Comparison of ENCODE assay signal across 8 mouse cellular contexts in the genomic region with DNA sequence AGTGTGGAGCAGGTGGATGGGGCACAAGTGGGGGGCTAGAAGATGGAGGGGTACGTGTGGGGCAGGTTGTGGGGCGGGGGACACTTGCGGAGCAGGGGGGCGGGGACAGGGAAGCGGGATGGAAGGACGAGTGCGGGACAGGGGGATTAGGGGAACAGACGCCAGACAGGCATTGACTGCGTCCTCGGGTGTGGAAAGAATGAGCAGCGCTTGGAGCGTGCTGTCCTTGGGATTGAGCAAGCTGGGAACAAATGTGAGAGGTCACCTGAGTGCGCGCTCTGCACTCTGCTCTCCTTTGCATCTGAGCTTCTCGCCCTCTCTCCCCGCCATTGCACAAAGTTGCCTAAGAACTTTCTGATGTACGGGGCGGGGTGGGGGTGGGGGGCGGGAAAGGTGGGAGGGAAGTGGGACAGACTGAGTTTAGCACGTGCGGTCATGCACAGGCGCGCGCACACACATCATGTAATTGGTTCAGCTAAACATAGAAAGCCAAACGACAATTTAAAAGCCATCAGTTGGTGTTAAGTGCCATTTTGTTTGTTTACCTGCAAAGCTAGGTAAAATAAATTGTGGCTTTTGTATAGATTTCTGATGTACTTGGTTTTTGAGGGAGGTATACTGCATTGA. TPM values are rescaled to one million over a fixed set of nuclear protein-coding genes. Genes with fewer than 3 reads are reported as not detected.
DNase-seq lines count a peak whose midpoint lies in the region; ATAC-seq lines count a peak whose summit lies in the region.

No protein-coding gene starts in this region.

- H3K27ac ChIP-seq in liver, embryonic 15.5 days (replicated peaks) = peak overlapping the region; percentile 83
- no peak overlapping the region for H3K27ac ChIP-seq in neural tube, embryonic 12.5 days

- peak; percentile 94 for DNase-seq in heart, adult 11 months
- DNase-seq in heart, postnatal 25 days (ENCODE audit: low spot score) = no peak
- DNase-seq in adrenal gland, postnatal 25 days = peak; percentile 41
- DNase-seq in forelimb bud, embryonic 11.5 days (ENCODE audit: low read depth, low spot score) = peak; percentile 44
- no peak for DNase-seq in cerebellum, adult 8-10 months

- no peaks in the 10 kb centered on the region for H3K36me3 ChIP-seq in liver, embryonic 15.5 days (replicated peaks)
- no peaks in the 10 kb centered on the region for H3K36me3 ChIP-seq in neural tube, embryonic 12.5 days

- peaks cover 63% of the 10 kb centered on the region for H3K4me1 ChIP-seq in liver, embryonic 15.5 days (replicated peaks)
- peaks cover 8% of the 10 kb centered on the region for H3K4me1 ChIP-seq in neural tube, embryonic 12.5 days

- peak overlapping the region; percentile 79 for H3K9ac ChIP-seq in liver, embryonic 15.5 days
- H3K9ac ChIP-seq in neural tube, embryonic 12.5 days = peak overlapping the region; percentile 78

- peak overlapping the region; percentile 96 for H3K4me2 ChIP-seq in liver, embryonic 15.5 days
- peak overlapping the region; percentile 93 for H3K4me2 ChIP-seq in neural tube, embryonic 12.5 days (replicated peaks)

- H3K4me3 ChIP-seq in liver, embryonic 15.5 days (replicated peaks) = peak overlapping the region; percentile 80
- peak overlapping the region; percentile 61 for H3K4me3 ChIP-seq in neural tube, embryonic 12.5 days

- ATAC-seq in inflammation-experienced regulatory T-cells, adult 6 months = peak; percentile 2
- peak; percentile 64 for ATAC-seq in liver, embryonic 15.5 days (ENCODE audit: insufficient read depth)
- ATAC-seq in neural tube, embryonic 12.5 days (ENCODE audit: low FRiP score, low read depth) = peak; percentile 66; the same call in 1 of the 2 replicates

- under 1% methylated on average over 24 of the region's 25 CpGs for WGBS in liver, embryonic 15.5 days (ENCODE audit: insufficient replicate concordance)
- under 1% methylated on average over 25 of the region's 25 CpGs for WGBS in neural tube, embryonic 12.5 days

- intact Hi-C loops in heart, postnatal 25 days (cut with DNase I) = loop anchor here (5.0 kb wide), 1 partner anchor 47 kb away; the partner anchor contains the start of gene Gar1

- no peaks in the 10 kb centered on the region for H3K27me3 ChIP-seq in liver, embryonic 15.5 days
- H3K27me3 ChIP-seq in neural tube, embryonic 12.5 days (replicated peaks) = no peaks in the 10 kb centered on the region

- H3K9me3 ChIP-seq in liver, embryonic 15.5 days (replicated peaks) = no peaks in the 10 kb centered on the region
- no peaks in the 10 kb centered on the region for H3K9me3 ChIP-seq in neural tube, embryonic 12.5 days

RNA-seq across cellular contexts. Expression of gene Pla2g12a, which starts 0.8 kb away (rescaled TPM):
- 10 to 100 TPM; 41.5 to 50.2 TPM for total RNA-seq in heart, postnatal 25 days (2021)
- 44.7 and 45.6 TPM in 2 replicates for total RNA-seq in adrenal gland, postnatal 25 days (2021)
- polyA plus RNA-seq in inflammation-experienced regulatory T-cells, adult 6 months (2017; shearing (Covaris generic)) = 1 to 10 TPM in 2 of 3 experiments, under 1 TPM in 1; 0.92 to 2.5 (median 1.1) TPM
- polyA plus RNA-seq in liver, embryonic 15.5 days (2015; fragmentation: Nextera tagmentation; extraction: Ambion mirVana) = 71.4 and 77.9 TPM in 2 replicates
- 22.6 and 24.4 TPM in 2 replicates for polyA plus RNA-seq in neural tube, embryonic 12.5 days (2016; fragmentation: Nextera tagmentation; extraction: Ambion mirVana)

RNA-seq across cellular contexts. Expression of gene Casp6, which starts 22.0 kb away (rescaled TPM):
- total RNA-seq in heart, postnatal 25 days (2021) = 10 to 100 TPM; 11.8 to 12.2 TPM
- total RNA-seq in adrenal gland, postnatal 25 days (2021) = 34.5 and 57.5 TPM in 2 replicates
- polyA plus RNA-seq in inflammation-experienced regulatory T-cells, adult 6 months (2017; shearing (Covaris generic)) = 10 to 100 TPM; 55.2 to 62.2 (median 60.7) TPM
- 27.3 and 30.6 TPM in 2 replicates for polyA plus RNA-seq in liver, embryonic 15.5 days (2015; fragmentation: Nextera tagmentation; extraction: Ambion mirVana)
- polyA plus RNA-seq in neural tube, embryonic 12.5 days (2016; fragmentation: Nextera tagmentation; extraction: Ambion mirVana) = 53.2 and 54.6 TPM in 2 replicates

RNA-seq across cellular contexts. Expression of gene Cfi, which starts 43.6 kb away (rescaled TPM):
- 1 to 10 TPM in 1 of 2 experiments, under 1 TPM in 1; 0.73 to 1.1 TPM for total RNA-seq in heart, postnatal 25 days (2021)
- 5.6 TPM in 1 of 2 replicates, not detected in the other for total RNA-seq in adrenal gland, postnatal 25 days (2021)
- polyA plus RNA-seq in inflammation-experienced regulatory T-cells, adult 6 months (2017; shearing (Covaris generic)) = not detected
- polyA plus RNA-seq in liver, embryonic 15.5 days (2015; fragmentation: Nextera tagmentation; extraction: Ambion mirVana) = 219 and 252 TPM in 2 replicates
- 0.22 and 0.32 TPM in 2 replicates for polyA plus RNA-seq in neural tube, embryonic 12.5 days (2016; fragmentation: Nextera tagmentation; extraction: Ambion mirVana)

RNA-seq across cellular contexts. Expression of gene Gar1, which starts 48.0 kb away (rescaled TPM):
- total RNA-seq in heart, postnatal 25 days (2021) = 10 to 100 TPM; 18.6 to 18.9 TPM
- 51.0 and 62.4 TPM in 2 replicates for total RNA-seq in adrenal gland, postnatal 25 days (2021)
- 10 to 100 TPM; 13.5 to 14.1 (median 13.8) TPM for polyA plus RNA-seq in inflammation-experienced regulatory T-cells, adult 6 months (2017; shearing (Covaris generic))
- polyA plus RNA-seq in liver, embryonic 15.5 days (2015; fragmentation: Nextera tagmentation; extraction: Ambion mirVana) = 39.9 and 40.0 TPM in 2 replicates
- 86.9 and 88.4 TPM in 2 replicates for polyA plus RNA-seq in neural tube, embryonic 12.5 days (2016; fragmentation: Nextera tagmentation; extraction: Ambion mirVana)

RNA-seq across cellular contexts. Expression of gene Rrh, which starts 56.9 kb away (rescaled TPM):
- not detected for total RNA-seq in heart, postnatal 25 days (2021)
- 0.27 TPM in 1 of 2 replicates, not detected in the other for total RNA-seq in adrenal gland, postnatal 25 days (2021)
- under 1 TPM in 1 of 3 experiments, not detected in 2; 0.18 TPM for polyA plus RNA-seq in inflammation-experienced regulatory T-cells, adult 6 months (2017; shearing (Covaris generic))
- not detected in 2 replicates for polyA plus RNA-seq in liver, embryonic 15.5 days (2015; fragmentation: Nextera tagmentation; extraction: Ambion mirVana)
- polyA plus RNA-seq in neural tube, embryonic 12.5 days (2016; fragmentation: Nextera tagmentation; extraction: Ambion mirVana) = 0.13 TPM in 1 of 2 replicates, not detected in the other

Comparison
In these comparisons a context has a peak if more than half of its experiments do, and no peak if none do; other contexts are left out.
1. DNase-seq: peak in heart, adult 11 months (single experiment), adrenal gland, postnatal 25 days (single experiment) and forelimb bud, embryonic 11.5 days (single experiment); none in heart, postnatal 25 days (single experiment) and cerebellum, adult 8-10 months (single experiment).
2. ATAC-seq: peak in every context shown above with its lines; median percentile 66 in neural tube, embryonic 12.5 days; 64 in liver, embryonic 15.5 days; 2 in inflammation-experienced regulatory T-cells, adult 6 months.
3. RNA of gene Cfi, which starts 43.6 kb away (polyA plus RNA-seq): 219 to 252 TPM in liver, embryonic 15.5 days; 0.22 to 0.32 TPM in neural tube, embryonic 12.5 days and not detected in inflammation-experienced regulatory T-cells, adult 6 months; every median in the first group is over 100 times any median in the second.